Mouse (Mus musculus): ENCODE data around the gene Cpsf7. TPM values are rescaled to one million over a fixed set of nuclear protein-coding genes. Genes with fewer than 3 reads are reported as not detected.

The Cpsf7 gene
- total and polyA plus RNA-seq, 3 experiments, result 25.6 to 48.8 (median 28.8) TPM

DNA sequence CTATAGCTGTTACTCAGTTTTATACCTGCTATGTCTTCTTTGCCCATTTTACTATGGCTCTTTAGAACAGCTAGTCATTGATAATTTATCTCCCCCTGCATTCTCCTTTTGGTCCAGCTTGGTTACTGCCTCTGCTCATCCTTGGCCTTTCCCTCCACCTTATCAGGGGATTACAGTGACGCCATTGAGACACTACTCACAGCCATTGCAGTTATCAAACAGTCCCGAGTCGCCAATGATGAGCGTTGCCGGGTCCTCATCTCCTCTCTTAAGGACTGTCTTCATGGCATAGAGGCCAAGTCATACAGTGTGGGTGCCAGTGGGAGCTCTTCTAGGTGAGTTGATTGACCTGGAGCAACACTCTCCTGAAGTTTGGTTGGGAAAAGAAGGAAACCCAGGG lies 14.4 kb downstream of the Cpsf7 start:
- peaks cover 68 to 91% of the 10 kb centered on the region in 2 experiments for H3K36me3 ChIP-seq (replicated peaks in 1 of 2; ENCODE audit: control insufficient read depth in 1 of 2, insufficient read depth in 1 of 2, low read length in 1 of 2)
- H3K9me3 ChIP-seq (replicated peaks; ENCODE audit: low read length), result no peaks in the 10 kb centered on the region
- H3K27ac ChIP-seq (ENCODE audit: insufficient read depth, low read depth), result no peak overlapping the region
- peaks cover 2% of the 10 kb centered on the region; the same call in 1 of the 2 replicates for H3K79me2 ChIP-seq (replicated peaks; ENCODE audit: control insufficient read depth, extremely low read depth, insufficient read depth, poor library complexity, severe bottlenecking)
- TF ChIP-seq ZKSCAN1 (IDR thresholded peaks at IDR 0.05; ENCODE audit: borderline replicate concordance, low read depth, low read length) (no peak), USF2 (conservative IDR thresholded peaks at IDR 0.05; ENCODE audit: low read depth, low read length) (no peak)
- no peak overlapping the region for H3K4me2 ChIP-seq (ENCODE audit: insufficient read depth, low read depth, poor library complexity, severe bottlenecking)
- no peak for DNase-seq (ENCODE audit: extremely low read depth)
- no peaks in the 10 kb centered on the region for H3K4me1 ChIP-seq (ENCODE audit: control insufficient read depth in 1 of 2, insufficient read depth in 2 of 2)
- no peak overlapping the region for H3K9ac ChIP-seq (ENCODE audit: insufficient read depth, low read depth)
- dilution Hi-C loops (cut with MboI; ENCODE audit: extremely low pct_ligation_motif_present, extremely low pct_unique_long_range_greater_than_20kb, low sequenced_read_pairs) (no loop called here), in situ Hi-C loops (cut with MboI; ENCODE audit: low pct_ligation_motif_present, low pct_unique_long_range_greater_than_20kb, low sequenced_read_pairs) (no loop called here)
- no peaks in the 10 kb centered on the region for H3K27me3 ChIP-seq (replicated peaks)
- no peak overlapping the region for H3K4me3 ChIP-seq (replicated peaks in 1 of 3; ENCODE audit: low read depth in 2 of 3, low read length in 2 of 3, poor library complexity in 1 of 3)

DNA sequence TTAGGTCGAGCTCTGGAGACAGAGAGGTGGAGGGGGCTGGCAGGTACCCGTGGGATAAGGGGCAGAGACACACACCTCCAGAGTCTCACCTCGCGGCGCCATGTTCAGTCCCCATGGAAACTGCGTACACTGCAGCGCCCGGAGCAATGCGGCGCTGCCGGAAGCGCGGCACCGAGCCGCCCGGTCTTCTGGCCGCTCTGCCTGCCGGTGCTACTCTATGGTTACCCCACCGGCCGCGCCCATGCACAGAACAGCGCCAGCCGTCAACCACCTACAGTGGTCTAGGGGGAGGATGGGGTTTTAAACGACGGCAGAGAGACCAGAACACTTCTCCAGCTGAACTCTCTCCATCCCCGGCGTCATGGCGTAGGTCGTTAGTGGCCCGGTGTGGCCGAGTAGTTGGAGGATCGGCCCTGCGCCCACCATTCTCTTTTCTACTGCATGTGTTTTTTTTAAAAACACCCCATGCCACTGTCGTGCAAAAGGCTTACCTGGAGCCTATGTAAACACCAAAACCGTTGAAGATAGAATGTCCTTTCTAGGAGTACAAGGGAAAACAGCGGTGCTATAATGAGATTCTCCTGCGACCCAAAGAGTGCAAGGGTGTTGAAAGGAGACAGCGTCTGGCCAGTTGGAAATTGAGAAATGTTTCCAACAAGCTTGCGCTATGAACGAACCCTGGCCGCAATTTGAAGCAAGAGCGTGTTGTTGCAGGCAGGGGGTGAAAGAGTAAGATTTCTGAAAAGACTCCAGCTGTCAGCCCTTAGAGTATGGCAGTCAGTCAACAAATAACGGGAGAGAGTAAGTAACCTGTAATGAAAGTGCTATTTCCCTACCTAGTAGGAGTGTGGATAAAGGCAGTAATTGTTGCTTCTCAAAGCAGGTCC lies 30.8 kb downstream of the Cpsf7 start, which contains the start of gene Tmem216:
TSS of gene Tmem216 (minus strand) at position 615 of the 887 bp plus-strand sequence.
- DNase-seq (ENCODE audit: extremely low read depth), result peak; percentile 74
- H3K79me2 ChIP-seq (replicated peaks; ENCODE audit: control insufficient read depth, extremely low read depth, insufficient read depth, poor library complexity, severe bottlenecking), result peaks cover 4% of the 10 kb centered on the region
- dilution Hi-C loops (cut with MboI; ENCODE audit: extremely low pct_ligation_motif_present, extremely low pct_unique_long_range_greater_than_20kb, low sequenced_read_pairs), result no loop called here
- peak within 1 kb of the TSS; percentile 97 for H3K4me2 ChIP-seq (ENCODE audit: insufficient read depth, low read depth, poor library complexity, severe bottlenecking)
- peak within 1 kb of the TSS; percentile 71 to 79 (median 74) for H3K4me3 ChIP-seq (replicated peaks in 1 of 3; ENCODE audit: low read depth in 2 of 3, low read length in 2 of 3, poor library complexity in 1 of 3)
- H3K9ac ChIP-seq (ENCODE audit: insufficient read depth, low read depth), result peak within 1 kb of the TSS; percentile 64
- peaks cover 8 to 31% of the 10 kb centered on the region in 2 experiments for H3K36me3 ChIP-seq (replicated peaks in 1 of 2; ENCODE audit: control insufficient read depth in 1 of 2, insufficient read depth in 1 of 2, low read length in 1 of 2)
- H3K27me3 ChIP-seq (replicated peaks), result no peaks in the 10 kb centered on the region
- in situ Hi-C loops (cut with MboI; ENCODE audit: low pct_ligation_motif_present, low pct_unique_long_range_greater_than_20kb, low sequenced_read_pairs), result no loop called here
- H3K4me1 ChIP-seq (ENCODE audit: control insufficient read depth in 1 of 2, insufficient read depth in 2 of 2), result peaks cover 5 to 19% of the 10 kb centered on the region in 2 experiments
- H3K27ac ChIP-seq (ENCODE audit: insufficient read depth, low read depth), result peak within 1 kb of the TSS; percentile 2
- no peaks in the 10 kb centered on the region for H3K9me3 ChIP-seq (replicated peaks; ENCODE audit: low read length)
- TF ChIP-seq NELFE (IDR thresholded peaks at IDR 0.05; ENCODE audit: low read depth, low read length) (peak; percentile 71; the same call in 1 of the 2 replicates), TBP (conservative IDR thresholded peaks at IDR 0.05; ENCODE audit: low read depth, low read length) (peak; percentile 76), KAT2A (IDR thresholded peaks at IDR 0.05; ENCODE audit: insufficient replicate concordance, low read length) (peak; percentile 54; the same call in 1 of the 2 replicates), RCOR1 (conservative IDR thresholded peaks at IDR 0.05; ENCODE audit: low read depth, low read length) (no peak), TCF12 (IDR thresholded peaks at IDR 0.05; ENCODE audit: low read depth, low read length) (peak; percentile 92), ZMIZ1 (IDR thresholded peaks at IDR 0.05; ENCODE audit: low read depth, low read length) (peak; percentile 72; the same call in 1 of the 2 replicates), JUN (IDR thresholded peaks at IDR 0.05; ENCODE audit: insufficient read depth, low read depth, low read length) (no peak), IRF4 (IDR thresholded peaks at IDR 0.05; ENCODE audit: low read depth, low read length) (0 out of 2 replicates have a peak, but pooled peaks have one; percentile 42), POLR2A (IDR thresholded peaks at IDR 0.05; ENCODE audit: low read depth, low read length) (peak; percentile 60), EP300 (IDR thresholded peaks at IDR 0.05; ENCODE audit: low read length) (no peak), HCFC1 (IDR thresholded peaks at IDR 0.05; ENCODE audit: low read depth, low read length) (peak; percentile 86), GABPA (IDR thresholded peaks at IDR 0.05; ENCODE audit: insufficient replicate concordance, low read depth, low read length) (no peak), ELF1 (IDR thresholded peaks at IDR 0.05; ENCODE audit: low read depth, low read length) (peak; percentile 90), NRF1 (IDR thresholded peaks at IDR 0.05; ENCODE audit: low read depth, low read length) (peak; percentile 55), ZNF384 (IDR thresholded peaks at IDR 0.05; ENCODE audit: low read depth, low read length) (peak; percentile 42; the same call in 1 of the 2 replicates), MAX (IDR thresholded peaks at IDR 0.05; ENCODE audit: low read length) (peak; percentile 55; the same call in 1 of the 2 replicates), MYC (IDR thresholded peaks at IDR 0.05; ENCODE audit: low read depth, low read length) (peak; percentile 67; the same call in 1 of the 2 replicates), SMC3 (IDR thresholded peaks at IDR 0.05; ENCODE audit: low read depth, low read length) (no peak), MXI1 (IDR thresholded peaks at IDR 0.05; ENCODE audit: low read depth, low read length) (peak; percentile 97), CTCF (conservative IDR thresholded peaks at IDR 0.05 in 1 of 2, IDR thresholded peaks at IDR 0.05 in 1 of 2; ENCODE audit: low read depth in 2 of 2, low read length in 2 of 2) (peak in 1 of 2 experiments; percentile 12; a peak in 1 of 4 replicates), SIN3A (IDR thresholded peaks at IDR 0.05; ENCODE audit: low read length) (peak; percentile 97), MEF2A (IDR thresholded peaks at IDR 0.05; ENCODE audit: borderline replicate concordance, low read depth, low read length) (peak; percentile 67), CHD2 (IDR thresholded peaks at IDR 0.05; ENCODE audit: low read length) (no peak)

Measured in CH12.LX (cell line).